Mouse (Mus musculus): Measurements from ENCODE around the gene Sumf2.
"Not testable (repeated sequence)": the region's sequence is repeated elsewhere in the genome, so short reads cannot be mapped to it uniquely, and the experiment has no call there.

Sumf2 gene

GRCm38 (mm10) chr5:129846752-129847557 is at the start of gene Sumf2:
Gene Sumf2 (plus strand): TSS chr5:129846986.
- DNase-seq (ENCODE audit: low read depth), result peak; percentile 96

DNA sequence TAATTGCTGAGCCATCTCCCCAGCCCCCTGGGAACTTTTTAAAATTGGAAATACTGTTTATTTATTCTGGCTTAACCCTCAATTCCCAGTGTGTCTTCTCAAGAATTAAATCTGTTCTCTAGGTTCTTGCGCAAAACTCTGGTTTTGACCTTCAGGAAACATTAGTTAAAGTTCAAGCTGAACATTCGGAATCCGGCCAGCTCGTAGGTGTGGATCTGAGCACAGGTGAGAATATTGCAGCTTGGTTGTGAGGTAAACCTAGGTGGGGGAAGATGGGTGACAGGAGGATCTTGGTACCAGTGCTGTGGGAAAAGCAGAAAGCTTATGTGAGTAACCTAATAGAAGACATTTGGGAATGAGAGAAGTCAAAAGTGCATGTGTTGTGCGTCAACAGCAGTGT is 1.9 kb upstream of the Sumf2 start:
- DNase-seq (ENCODE audit: low read depth), result no peak

DNA sequence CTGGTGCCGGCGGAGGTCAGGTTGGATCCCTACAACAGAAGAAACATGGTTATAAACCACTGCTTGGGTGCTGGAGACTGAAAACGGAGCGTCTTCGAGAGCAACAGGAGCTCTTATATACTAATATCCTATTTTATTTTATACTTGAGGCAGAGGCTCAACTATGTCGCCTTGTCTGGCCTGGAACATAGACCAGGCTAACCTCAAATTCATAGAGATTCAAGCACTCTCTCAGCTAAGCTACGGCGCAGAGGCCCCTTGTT is 703 bp downstream of the Sumf2 start:
- DNase-seq (ENCODE audit: low read depth), result no peak

GRCm38 (mm10) chr5:129855163-129855562 is 8.4 kb downstream of the Sumf2 start:
- no peak for DNase-seq (ENCODE audit: low read depth)

DNA sequence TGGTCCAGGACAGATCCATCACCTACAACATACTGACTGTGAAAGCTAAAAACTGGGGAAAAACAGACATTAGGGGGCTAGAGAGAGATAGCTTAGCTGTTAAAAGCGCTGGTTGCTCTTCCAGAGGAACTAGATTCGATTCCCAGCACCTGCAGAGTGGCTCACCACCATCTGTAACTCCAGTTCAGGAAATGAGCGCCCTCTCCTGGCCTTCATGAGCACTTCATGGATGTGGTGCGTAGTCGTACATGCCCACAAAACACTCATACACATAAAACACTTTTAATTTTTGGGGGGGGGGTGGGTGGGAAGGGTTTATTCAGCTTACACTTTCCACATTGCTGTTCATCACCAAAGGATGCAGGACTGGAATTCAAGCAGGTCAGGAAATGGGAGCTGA is 9.6 kb downstream of the Sumf2 start:
- no peak for DNase-seq (ENCODE audit: low read depth)

DNA sequence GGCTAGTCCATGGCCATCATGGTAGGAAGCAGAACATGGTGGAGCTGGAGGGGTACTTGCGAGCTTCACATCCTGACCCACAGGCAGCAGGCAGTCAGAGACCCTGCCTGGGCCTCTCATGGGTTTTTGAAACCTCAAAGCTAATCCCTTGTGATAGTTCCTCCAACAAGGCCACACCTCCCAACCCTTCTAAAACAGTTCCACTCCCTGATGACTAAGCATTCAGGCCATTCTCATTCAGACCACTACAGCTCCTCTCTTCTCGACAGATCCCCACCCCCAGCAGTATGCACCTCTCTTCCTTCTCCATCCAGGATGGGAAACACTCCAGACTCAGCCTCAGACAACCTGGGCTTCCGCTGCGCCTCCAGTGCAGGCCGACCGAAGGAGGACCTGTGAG is 15.5 kb downstream of the Sumf2 start:
- no peak for DNase-seq (ENCODE audit: low read depth)

DNA sequence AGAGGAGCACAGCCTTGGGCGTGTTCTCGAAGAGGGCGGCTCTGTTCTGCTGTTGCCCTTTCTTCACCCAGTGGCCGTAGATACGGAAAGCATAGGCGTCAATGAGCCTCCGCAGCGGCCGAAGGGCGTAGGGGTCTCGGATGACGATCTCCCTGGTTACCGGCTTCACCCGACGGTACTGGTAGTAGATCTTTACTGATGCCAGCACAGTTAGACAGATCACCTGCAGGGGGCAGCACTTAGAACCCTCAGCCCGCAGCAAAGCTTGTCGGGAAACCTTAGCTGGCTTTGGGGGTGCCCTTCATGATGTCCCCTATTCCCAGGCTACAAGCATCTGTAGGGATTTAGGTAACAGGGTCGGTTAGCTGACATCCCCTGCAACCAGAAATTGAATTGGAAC is 17.7 kb downstream of the Sumf2 start:
- peak; percentile 32 for DNase-seq (ENCODE audit: low read depth)

DNA sequence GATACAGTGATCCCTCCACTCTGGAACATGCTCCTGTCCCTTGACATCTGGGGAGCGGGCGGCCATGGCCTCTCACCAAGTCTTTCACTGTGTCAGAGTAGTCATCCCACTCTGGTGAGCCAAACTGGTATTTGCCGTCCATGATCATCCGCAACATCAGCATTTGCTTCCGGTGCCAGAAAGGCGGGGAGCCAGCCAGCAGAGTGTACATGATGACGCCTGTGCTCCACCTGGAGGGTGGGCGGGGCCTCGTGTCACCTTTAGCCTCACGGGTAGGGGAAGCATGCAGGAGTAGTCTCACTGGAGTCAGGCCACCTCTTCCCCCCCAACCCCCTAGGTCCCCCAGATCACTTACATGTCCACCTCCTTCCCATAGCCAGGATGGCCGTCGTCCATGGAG is 19.1 kb downstream of the Sumf2 start:
- no peak for DNase-seq (ENCODE audit: low read depth)

- DNase-seq (ENCODE audit: low read depth), result no peak
Measured at GRCm38 (mm10) chr5:129869238-129869995, 22.6 kb downstream of the Sumf2 start.

DNA sequence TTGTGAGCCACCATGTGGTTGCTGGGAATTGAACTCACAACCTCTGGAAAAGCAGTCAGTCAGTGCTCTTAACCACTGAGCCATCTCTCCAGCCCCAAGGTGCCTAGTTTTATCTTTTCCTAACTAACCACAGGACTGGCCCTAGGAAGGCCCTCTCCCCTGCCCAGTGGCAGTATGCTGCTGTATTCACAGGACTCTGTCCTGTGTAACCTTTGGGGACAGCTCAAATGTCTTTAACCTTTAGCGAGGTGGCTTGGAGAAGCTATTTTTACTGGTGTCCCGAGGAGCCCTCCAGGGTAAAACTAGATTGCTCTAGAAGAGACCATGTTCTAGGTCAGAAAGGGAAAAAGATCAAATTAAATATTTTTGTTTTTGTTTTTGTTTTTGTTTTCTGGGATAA is 24.5 kb downstream of the Sumf2 start:
- no peak for DNase-seq (ENCODE audit: low read depth)

GRCm38 (mm10) chr5:129873942-129874341 is 27.2 kb downstream of the Sumf2 start:
- no peak for DNase-seq (ENCODE audit: low read depth)

DNA sequence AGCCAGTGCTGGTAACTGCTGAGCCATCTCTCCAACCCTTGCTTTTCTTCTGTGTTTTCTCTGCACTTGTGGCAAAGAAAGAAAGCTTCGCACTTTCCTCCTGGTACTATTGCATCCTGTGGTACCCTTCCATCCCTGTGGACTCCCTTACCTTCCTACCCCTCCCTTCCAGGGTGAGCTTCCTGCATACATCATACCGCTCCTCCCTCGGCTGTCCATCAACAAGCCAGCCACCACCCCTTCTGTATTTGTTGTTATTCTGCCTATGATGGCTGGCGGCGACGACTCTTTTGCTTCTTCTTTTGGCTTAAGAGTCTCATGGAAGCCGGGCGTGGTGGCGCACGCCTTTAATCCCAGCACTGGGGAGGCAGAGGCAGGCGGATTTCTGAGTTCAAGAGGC is 28.3 kb downstream of the Sumf2 start:
- DNase-seq (ENCODE audit: low read depth), result no peak

GRCm38 (mm10) chr5:129877731-129878455 is 31.1 kb downstream of the Sumf2 start:
- DNase-seq (ENCODE audit: low read depth), result no peak

DNA sequence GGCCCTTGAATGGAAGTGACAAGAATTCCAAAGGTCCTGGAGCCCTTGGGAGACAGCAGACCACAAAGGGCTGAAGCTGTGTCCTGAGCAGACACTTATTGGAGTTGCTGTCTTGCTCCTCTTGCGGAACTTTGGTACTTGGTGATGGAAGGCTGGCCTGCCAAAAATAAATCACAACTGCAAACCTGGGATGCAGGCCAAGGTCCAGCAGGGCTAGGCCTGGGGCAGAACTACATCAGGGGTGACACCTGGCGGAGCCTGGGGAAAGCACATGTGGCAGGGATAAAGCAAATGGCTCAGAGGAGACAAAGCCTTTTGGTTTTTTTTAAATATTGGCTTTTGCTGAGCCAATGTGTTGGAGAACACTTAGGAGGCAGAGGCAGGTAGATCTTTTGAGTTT is 32.2 kb downstream of the Sumf2 start:
- no peak for DNase-seq (ENCODE audit: low read depth)

GRCm38 (mm10) chr5:129879888-129880287 is 33.1 kb downstream of the Sumf2 start:
- DNase-seq (ENCODE audit: low read depth), result no peak

DNA sequence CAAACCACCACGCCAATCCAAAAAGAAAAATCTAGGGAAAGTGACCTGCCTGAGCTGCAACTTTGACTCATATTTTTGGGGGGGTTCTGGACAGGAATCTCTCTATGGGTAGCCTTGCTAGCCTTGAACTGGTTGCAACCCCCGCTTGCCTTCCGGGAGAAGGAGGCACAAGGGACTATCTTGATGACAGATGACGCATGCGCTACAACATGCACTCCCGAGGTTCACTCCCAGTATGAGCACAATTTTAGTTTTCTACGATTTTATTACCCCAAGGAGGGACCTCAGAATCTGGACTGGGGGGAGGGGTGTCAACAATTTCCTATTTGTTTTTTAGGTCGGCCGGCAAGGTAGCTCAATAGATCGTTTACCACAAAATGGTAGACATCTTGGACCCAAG is 39.5 kb downstream of the Sumf2 start:
- peak; percentile 57 for DNase-seq (ENCODE audit: low read depth)

GRCm38 (mm10) chr5:129886911-129887636 is 40.3 kb downstream of the Sumf2 start, which contains the start of gene Chchd2:
Gene Chchd2 (minus strand): TSS chr5:129887470.
- DNase-seq (ENCODE audit: low read depth), result peak; percentile 94

- DNase-seq (ENCODE audit: low read depth), result not testable (repeated sequence)
Measured at GRCm38 (mm10) chr5:129890390-129890789, 43.6 kb downstream of the Sumf2 start.

- DNase-seq (ENCODE audit: low read depth), result peak; percentile 91
Measured at GRCm38 (mm10) chr5:129895198-129896088, 48.7 kb downstream of the Sumf2 start, which contains the start of gene Zbed5. Gene Zbed5 (plus strand): TSS chr5:129895723.

DNA sequence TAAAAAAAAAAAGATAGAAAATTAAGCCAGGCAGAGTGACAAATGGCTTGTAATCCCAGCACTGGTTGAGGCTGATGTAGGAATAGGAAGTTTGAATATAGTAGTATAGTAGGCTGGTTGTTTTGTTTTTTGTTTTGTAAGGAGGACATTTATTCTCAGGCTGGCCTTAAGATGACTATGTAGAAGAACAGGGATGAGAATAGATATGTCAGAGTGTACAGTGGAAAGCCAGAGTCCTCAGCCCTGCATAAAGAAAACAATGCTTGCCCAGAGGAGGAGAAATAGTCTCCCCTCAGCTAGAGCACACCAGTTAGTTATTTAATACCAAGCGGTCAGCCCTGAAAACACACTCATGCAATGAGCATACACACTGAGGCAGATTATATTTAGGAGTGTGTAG is 51.7 kb downstream of the Sumf2 start, which contains the start of gene Phkg1:
TSS of gene Phkg1 (minus strand) at position 101 of the 400 bp plus-strand sequence.
- no peak for DNase-seq (ENCODE audit: low read depth)

DNA sequence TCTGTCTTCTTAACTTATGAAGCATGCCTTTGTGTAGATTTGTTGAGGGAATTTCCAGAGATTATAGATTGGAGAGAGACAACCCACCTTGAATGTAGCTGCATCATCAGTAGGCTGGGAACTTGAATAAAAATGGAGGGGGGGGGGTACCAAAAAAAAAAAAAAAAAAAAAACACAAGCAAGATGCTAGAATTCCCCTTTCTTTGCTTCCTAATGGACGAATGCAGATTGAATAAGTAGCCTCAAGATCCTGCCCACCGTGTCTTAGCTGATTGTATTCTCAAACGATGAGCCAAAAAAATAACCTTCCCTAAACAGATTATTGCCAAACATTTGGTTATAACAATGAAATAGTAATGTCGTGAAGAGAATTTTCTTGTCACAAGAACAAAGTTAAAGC is 61.0 kb downstream of the Sumf2 start:
- DNase-seq (ENCODE audit: low read depth), result no peak

All from c-Kit-positive CD71-positive TER-119-negative erythroid progenitor cells, embryonic 14.5 days (primary cell).